Mouse (Mus musculus): Measurements from ENCODE around the gene Slc5a6. TPM values are rescaled to one million over a fixed set of nuclear protein-coding genes. Genes with fewer than 3 reads are reported as not detected.
"Not testable (repeated sequence)": the region's sequence is repeated elsewhere in the genome, so short reads cannot be mapped to it uniquely, and the experiment has no call there.

The Slc5a6 gene
- polyA plus RNA-seq, 1 experiment, result 16.3 TPM

DNA sequence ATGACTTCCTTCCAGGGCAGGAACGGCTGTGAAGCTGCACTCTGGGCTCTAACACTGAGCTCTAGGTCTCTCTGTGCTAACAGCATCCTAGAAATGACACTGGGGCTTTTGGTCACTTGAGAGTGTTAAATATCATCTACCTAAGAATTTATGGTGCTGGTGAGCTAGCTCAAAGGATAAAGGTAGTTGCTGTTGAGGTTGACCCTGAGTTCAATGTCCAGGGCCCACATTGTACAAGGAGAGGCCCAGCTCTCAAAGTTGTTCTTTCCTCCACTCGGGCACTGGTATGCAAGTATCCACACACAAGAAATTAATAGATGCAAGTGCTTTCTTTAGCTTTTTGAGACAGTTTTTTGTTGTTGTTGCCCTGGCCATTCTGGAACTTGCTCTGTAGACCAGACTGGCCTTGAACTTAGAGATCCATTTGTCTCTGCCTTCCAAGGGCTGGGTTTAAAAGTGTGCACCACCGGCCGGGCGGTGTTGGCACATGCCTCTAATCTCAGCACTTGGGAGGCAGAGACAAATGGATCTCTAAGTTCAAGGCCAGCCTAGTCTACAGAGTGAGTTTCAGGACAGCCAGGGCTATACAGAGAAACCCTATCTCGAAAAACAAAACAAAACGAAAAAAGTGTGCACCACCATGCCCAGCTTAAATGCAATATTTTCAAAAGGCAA is 10.4 kb downstream of the Slc5a6 start:
- no peak for DNase-seq
- Histone ChIP-seq H3K4me3 (replicated peaks; ENCODE audit: extremely low read depth, low read depth, low read length) (no peak overlapping the region), H3K4me1 (ENCODE audit: control insufficient read depth, insufficient read depth, low read length) (no peaks in the 10 kb centered on the region)
- TF ChIP-seq POLR2A (IDR thresholded peaks at IDR 0.05; ENCODE audit: borderline replicate concordance, extremely low read depth, low read depth, low read length), result no peak
- no peak for TF ChIP-seq CTCF (IDR thresholded peaks at IDR 0.05; ENCODE audit: insufficient read depth, low read length)
- 88% methylated on average over 7 of the region's 7 CpGs for WGBS

- not testable (repeated sequence) for DNase-seq; H3K4me3 ChIP-seq (replicated peaks; ENCODE audit: extremely low read depth, low read depth, low read length); H3K4me1 ChIP-seq (ENCODE audit: control insufficient read depth, insufficient read depth, low read length)
- WGBS, result 94% methylated on average over 11 of the region's 11 CpGs
Measured at GRCm38 (mm10) chr5:31036556-31036955, 12.2 kb downstream of the Slc5a6 start.

DNA sequence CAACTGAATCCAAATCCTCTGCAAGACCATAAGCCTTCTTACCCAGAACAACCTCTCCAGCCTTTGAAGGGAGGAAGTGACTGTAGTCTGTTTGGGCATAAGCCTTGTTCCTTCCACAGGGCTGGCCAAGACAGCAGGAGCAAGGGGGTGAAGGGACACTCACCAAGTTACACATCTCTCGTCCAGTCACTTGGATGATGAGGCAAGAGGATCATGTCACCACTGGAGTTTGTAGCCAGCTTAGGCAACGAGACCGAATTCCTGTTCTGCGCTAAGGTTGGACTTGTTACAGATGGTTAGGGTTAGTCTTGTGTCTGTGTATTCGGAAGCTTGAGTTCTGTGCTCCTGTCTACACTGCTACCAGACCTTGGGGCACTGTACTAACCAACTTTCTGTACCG is 14.1 kb downstream of the Slc5a6 start:
- WGBS, result 85% methylated on average over 6 of the region's 6 CpGs
- TF ChIP-seq CTCF (IDR thresholded peaks at IDR 0.05; ENCODE audit: insufficient read depth, low read length) (no peak), POLR2A (IDR thresholded peaks at IDR 0.05; ENCODE audit: borderline replicate concordance, extremely low read depth, low read depth, low read length) (no peak)
- no peak for DNase-seq
- Histone ChIP-seq H3K4me3 (replicated peaks; ENCODE audit: extremely low read depth, low read depth, low read length) (no peak overlapping the region), H3K4me1 (ENCODE audit: control insufficient read depth, insufficient read depth, low read length) (no peaks in the 10 kb centered on the region)

DNA sequence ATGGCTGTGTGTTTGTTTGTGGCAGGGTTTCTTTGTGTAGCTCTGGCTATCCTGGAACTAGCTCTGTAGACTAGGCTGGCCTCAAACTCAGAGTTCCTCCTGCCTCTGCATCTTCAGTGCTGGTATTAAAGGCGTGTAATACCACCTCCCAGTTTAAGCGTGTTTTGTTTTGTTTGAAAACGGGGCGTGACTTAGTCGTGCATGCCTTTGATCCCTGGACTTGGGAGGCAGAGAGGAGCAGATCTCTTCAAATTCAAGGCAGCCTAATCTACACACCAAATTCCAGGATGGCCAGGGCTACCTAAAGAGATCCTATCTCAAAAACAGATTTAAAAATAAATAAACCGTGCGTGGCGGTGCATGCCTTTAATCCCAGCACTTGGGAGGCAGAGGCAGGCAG is 17.2 kb downstream of the Slc5a6 start:
- 80% methylated on average over 8 of the region's 8 CpGs for WGBS
- Histone ChIP-seq H3K4me1 (ENCODE audit: control insufficient read depth, insufficient read depth, low read length) (no peaks in the 10 kb centered on the region), H3K4me3 (replicated peaks; ENCODE audit: extremely low read depth, low read depth, low read length) (no peak overlapping the region)
- no peak for TF ChIP-seq CTCF (IDR thresholded peaks at IDR 0.05; ENCODE audit: insufficient read depth, low read length)
- TF ChIP-seq POLR2A (IDR thresholded peaks at IDR 0.05; ENCODE audit: borderline replicate concordance, extremely low read depth, low read depth, low read length), result no peak
- DNase-seq, result no peak

DNA sequence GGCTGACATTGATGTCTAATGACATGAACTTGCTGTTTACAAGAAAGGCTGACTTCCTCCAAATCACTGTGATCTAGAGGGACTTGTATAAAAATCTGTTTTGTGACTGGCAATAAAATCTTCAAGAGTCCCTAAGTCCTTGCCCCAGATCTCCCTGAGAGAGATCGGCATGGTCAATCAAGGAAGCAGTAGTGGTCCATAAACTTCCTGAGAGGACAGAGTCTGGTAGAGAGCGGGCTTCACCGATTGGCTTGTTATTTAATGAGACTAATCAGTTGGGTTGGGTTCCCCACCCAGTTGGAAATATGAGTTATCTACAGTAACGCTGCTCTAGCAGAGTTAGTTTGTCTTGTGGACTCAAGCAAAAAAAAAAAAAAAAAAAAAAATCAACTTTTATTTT is 17.8 kb downstream of the Slc5a6 start:
- no peak for DNase-seq
- TF ChIP-seq CTCF (IDR thresholded peaks at IDR 0.05; ENCODE audit: insufficient read depth, low read length) (no peak), POLR2A (IDR thresholded peaks at IDR 0.05; ENCODE audit: borderline replicate concordance, extremely low read depth, low read depth, low read length) (no peak)
- Histone ChIP-seq H3K4me1 (ENCODE audit: control insufficient read depth, insufficient read depth, low read length) (no peaks in the 10 kb centered on the region), H3K4me3 (replicated peaks; ENCODE audit: extremely low read depth, low read depth, low read length) (no peak overlapping the region)
- 81% methylated on average over 4 of the region's 4 CpGs for WGBS

- no peaks in the 10 kb centered on the region for H3K4me1 ChIP-seq (ENCODE audit: control insufficient read depth, insufficient read depth, low read length)
- TF ChIP-seq CTCF (IDR thresholded peaks at IDR 0.05; ENCODE audit: insufficient read depth, low read length) (no peak), POLR2A (IDR thresholded peaks at IDR 0.05; ENCODE audit: borderline replicate concordance, extremely low read depth, low read depth, low read length) (no peak)
- DNase-seq, result no peak
- no peak overlapping the region for H3K4me3 ChIP-seq (replicated peaks; ENCODE audit: extremely low read depth, low read depth, low read length)
Measured at GRCm38 (mm10) chr5:31024641-31025040, 24.1 kb downstream of the Slc5a6 start.

DNA sequence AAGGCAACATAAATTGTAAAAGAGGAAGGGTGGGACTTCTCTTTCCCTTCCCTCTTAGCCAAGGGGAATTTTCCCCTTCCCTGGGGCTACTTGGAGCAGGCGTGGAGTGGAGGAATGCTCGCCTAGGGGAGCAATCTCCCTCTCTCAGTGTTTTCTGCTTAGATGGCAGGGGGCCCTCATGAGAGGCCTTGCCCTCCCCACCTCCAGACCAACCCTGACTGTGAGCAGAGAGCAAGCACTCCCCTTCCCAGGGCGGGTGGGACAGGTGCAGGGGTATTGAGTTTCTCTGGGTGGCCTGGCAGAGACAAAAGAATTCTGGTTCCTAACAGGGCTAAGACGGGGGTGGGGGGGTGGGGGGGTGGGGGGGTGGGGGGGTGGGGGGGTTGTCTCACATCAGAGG is 25.5 kb downstream of the Slc5a6 start:
- WGBS, result 23% methylated on average over 4 of the region's 4 CpGs
- no peak overlapping the region for H3K4me3 ChIP-seq (replicated peaks; ENCODE audit: extremely low read depth, low read depth, low read length)
- no peak for TF ChIP-seq POLR2A (IDR thresholded peaks at IDR 0.05; ENCODE audit: borderline replicate concordance, extremely low read depth, low read depth, low read length)
- no peak for TF ChIP-seq CTCF (IDR thresholded peaks at IDR 0.05; ENCODE audit: insufficient read depth, low read length)
- no peaks in the 10 kb centered on the region for H3K4me1 ChIP-seq (ENCODE audit: control insufficient read depth, insufficient read depth, low read length)
- DNase-seq, result no peak

DNA sequence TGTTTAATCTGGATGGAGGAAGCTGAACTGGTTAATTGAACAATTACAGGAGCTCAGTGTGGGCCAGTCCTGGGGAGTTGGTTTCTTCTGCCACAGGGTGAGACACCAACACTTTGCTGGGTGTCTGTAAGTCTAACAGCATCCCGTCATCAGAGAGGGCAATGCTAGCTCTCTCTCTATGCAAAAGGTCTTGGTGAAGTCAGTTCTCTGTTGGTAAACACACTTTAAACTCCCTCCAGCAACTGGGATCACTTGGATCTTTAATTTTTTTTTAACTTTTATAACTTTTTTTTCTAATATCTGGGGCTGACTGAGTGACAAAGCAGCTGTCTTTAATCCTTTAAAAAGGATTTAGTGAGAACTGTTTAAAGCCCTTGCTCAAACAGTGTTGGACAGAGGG is 26.0 kb downstream of the Slc5a6 start:
- no peak overlapping the region for H3K4me3 ChIP-seq (replicated peaks; ENCODE audit: extremely low read depth, low read depth, low read length)
- TF ChIP-seq CTCF (IDR thresholded peaks at IDR 0.05; ENCODE audit: insufficient read depth, low read length) (no peak), POLR2A (IDR thresholded peaks at IDR 0.05; ENCODE audit: borderline replicate concordance, extremely low read depth, low read depth, low read length) (no peak)
- DNase-seq, result no peak
- no peaks in the 10 kb centered on the region for H3K4me1 ChIP-seq (ENCODE audit: control insufficient read depth, insufficient read depth, low read length)
- WGBS, result 45% methylated on average over 1 of the region's 1 CpGs

DNA sequence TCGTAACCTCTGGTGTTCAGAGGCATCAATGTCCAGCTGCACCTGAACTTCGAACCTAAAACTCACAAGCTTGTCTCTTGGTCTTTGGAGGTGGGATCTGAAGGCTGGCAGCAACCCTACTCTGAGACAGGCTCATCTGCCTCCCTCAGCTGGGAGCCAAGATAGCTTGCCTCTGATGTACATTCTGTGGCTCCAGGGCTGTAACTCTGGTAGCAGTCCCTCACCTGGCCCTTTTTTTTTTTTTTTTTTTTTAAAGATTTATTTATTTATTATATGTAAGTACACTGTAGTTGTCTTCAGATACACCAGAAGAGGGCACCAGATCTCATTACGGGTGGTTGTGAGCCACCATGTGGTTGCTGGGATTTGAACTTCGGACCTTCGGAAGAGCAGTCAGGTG is 26.9 kb downstream of the Slc5a6 start:
- 86% methylated on average over 4 of the region's 5 CpGs for WGBS

GRCm38 (mm10) chr5:31015913-31016312 is 32.8 kb downstream of the Slc5a6 start:
- no peak for DNase-seq
- H3K4me3 ChIP-seq (replicated peaks; ENCODE audit: extremely low read depth, low read depth, low read length), result no peak overlapping the region
- H3K4me1 ChIP-seq (ENCODE audit: control insufficient read depth, insufficient read depth, low read length), result no peaks in the 10 kb centered on the region
- TF ChIP-seq CTCF (IDR thresholded peaks at IDR 0.05; ENCODE audit: insufficient read depth, low read length), result no peak
- TF ChIP-seq POLR2A (IDR thresholded peaks at IDR 0.05; ENCODE audit: borderline replicate concordance, extremely low read depth, low read depth, low read length), result no peak
- 71% methylated on average over 2 of the region's 2 CpGs for WGBS

More for the DNA sequence above, 26.9 kb downstream of the Slc5a6 start:
- not testable (repeated sequence) for H3K4me1 ChIP-seq (ENCODE audit: control insufficient read depth, insufficient read depth, low read length); H3K4me3 ChIP-seq (replicated peaks; ENCODE audit: extremely low read depth, low read depth, low read length); DNase-seq

- no peak for DNase-seq
- H3K4me1 ChIP-seq (ENCODE audit: control insufficient read depth, insufficient read depth, low read length), result no peaks in the 10 kb centered on the region
- no peak overlapping the region for H3K4me3 ChIP-seq (replicated peaks; ENCODE audit: extremely low read depth, low read depth, low read length)
- TF ChIP-seq CTCF (IDR thresholded peaks at IDR 0.05; ENCODE audit: insufficient read depth, low read length) (no peak), POLR2A (IDR thresholded peaks at IDR 0.05; ENCODE audit: borderline replicate concordance, extremely low read depth, low read depth, low read length) (no peak)
- 63% methylated on average over 3 of the region's 3 CpGs for WGBS
Measured at GRCm38 (mm10) chr5:31012737-31013136, 36.0 kb downstream of the Slc5a6 start.

All from lung, adult 2 months (tissue).